Comparison of ENCODE assay signal across 22 mouse cellular contexts in genomic region chr15:50972593-50972992, GRCm38 (mm10).
"Had no signal": no experiment of that assay in that cellular context is flagged by ENCODE, and none has a peak within 500 bp of the region (broad histone marks: within the 10 kb centered on the region; RNA-seq: fewer than 3 reads in every experiment).

No protein-coding gene starts in this region.

- H3K27ac ChIP-seq: kidney, embryonic 15.5 days; limb, embryonic 10.5 days; limb, embryonic 13.5 days; liver, embryonic 13.5 days; midbrain, embryonic 10.5 days; midbrain, embryonic 13.5 days; stomach, embryonic 15.5 days had no signal

- H3K4me3 ChIP-seq: kidney, embryonic 15.5 days; limb, embryonic 10.5 days; limb, embryonic 13.5 days; liver, embryonic 13.5 days; megakaryocyte, embryonic 14.5 days; midbrain, embryonic 10.5 days; midbrain, embryonic 13.5 days; stomach, embryonic 15.5 days had no signal

- ATAC-seq: midbrain, embryonic 13.5 days; midbrain, embryonic 16.5 days had no signal

- H3K4me1 ChIP-seq: kidney, embryonic 15.5 days; limb, embryonic 10.5 days; limb, embryonic 13.5 days; liver, embryonic 13.5 days; megakaryocyte, embryonic 14.5 days; midbrain, embryonic 13.5 days; stomach, embryonic 15.5 days had no signal

- DNase-seq: kidney, adult 11 months; kidney, adult 8-10 months; kidney, postnatal 10 days; kidney, postnatal 36 days; layer of hippocampus, postnatal 36 days; liver; liver, embryonic 13.5 days; lung, adult 2 months; lung, postnatal 14 days; lung, postnatal 4 days; right cerebral cortex, adult 18-20 months; right cerebral cortex, postnatal 14 days; right cerebral cortex, postnatal 4 days; thymus, postnatal 25 days had no signal
